Mouse (Mus musculus): ENCODE measurements around the gene Trp53i11. TPM values are rescaled to one million over a fixed set of nuclear protein-coding genes. Genes with fewer than 3 reads are reported as not detected.

Trp53i11 gene
- polyA plus RNA-seq, 1 experiment from 2014 or later: 261 TPM

- Histone ChIP-seq H3K27ac (ENCODE audit: low read depth, low read length) (0 out of 2 replicates have a peak overlapping the region, but pooled peaks have one; percentile 1), H3K9me3 (ENCODE audit: control insufficient read depth, low read length) (no peaks in the 10 kb centered on the region), H3K36me3 (ENCODE audit: control insufficient read depth, insufficient read depth, low read length) (peaks cover 2% of the 10 kb centered on the region), H3K4me2 (ENCODE audit: low read depth) (no peak overlapping the region), H3K9ac (ENCODE audit: low read length) (no peak overlapping the region), H3K27me3 (ENCODE audit: control insufficient read depth, insufficient read depth, low read length) (no peaks in the 10 kb centered on the region), H3K4me3 (ENCODE audit: low read depth, low read length) (no peak overlapping the region), H3K4me1 (ENCODE audit: control insufficient read depth, insufficient read depth, low read length) (peaks cover 16% of the 10 kb centered on the region)
- 40% methylated on average over 13 of the region's 13 CpGs for WGBS
- ATAC-seq (ENCODE audit: insufficient read depth, low FRiP score, low TSS enrichment) (peak; percentile 14; the same call in 1 of the 2 replicates), DNase-seq (ENCODE audit: low spot score) (peak; percentile 80)
These were observed 12.2 kb downstream of the Trp53i11 start for GRCm38 (mm10) chr2:93199531-93199974.

- Histone ChIP-seq H3K27me3 (ENCODE audit: control insufficient read depth, insufficient read depth, low read length) (no peaks in the 10 kb centered on the region), H3K4me3 (ENCODE audit: low read depth, low read length) (no peak overlapping the region), H3K36me3 (ENCODE audit: control insufficient read depth, insufficient read depth, low read length) (peaks cover 2% of the 10 kb centered on the region), H3K4me1 (ENCODE audit: control insufficient read depth, insufficient read depth, low read length) (peaks cover 3% of the 10 kb centered on the region), H3K27ac (ENCODE audit: low read depth, low read length) (0 out of 2 replicates have a peak overlapping the region, but pooled peaks have one; percentile 1), H3K4me2 (ENCODE audit: low read depth) (no peak overlapping the region), H3K9me3 (ENCODE audit: control insufficient read depth, low read length) (no peaks in the 10 kb centered on the region), H3K9ac (ENCODE audit: low read length) (no peak overlapping the region)
- 82% methylated on average over 10 of the region's 10 CpGs for WGBS
- no peak for ATAC-seq (ENCODE audit: insufficient read depth, low FRiP score, low TSS enrichment)
- peak; percentile 10 for DNase-seq (ENCODE audit: low spot score)
These were observed 13.5 kb downstream of the Trp53i11 start for GRCm38 (mm10) chr2:93200681-93201340.

GRCm38 (mm10) chr2:93201997-93202396 lies 14.6 kb downstream of the Trp53i11 start:
- ATAC-seq (ENCODE audit: insufficient read depth, low FRiP score, low TSS enrichment) (no peak), DNase-seq (ENCODE audit: low spot score) (peak; percentile 28)
- H3K36me3 ChIP-seq (ENCODE audit: control insufficient read depth, insufficient read depth, low read length): peaks cover 2% of the 10 kb centered on the region
- no peak overlapping the region for H3K9ac ChIP-seq (ENCODE audit: low read length)
- H3K27ac ChIP-seq (ENCODE audit: low read depth, low read length): peak overlapping the region; percentile 6; the same call in 1 of the 2 replicates
- no peaks in the 10 kb centered on the region for H3K9me3 ChIP-seq (ENCODE audit: control insufficient read depth, low read length)
- H3K4me3 ChIP-seq (ENCODE audit: low read depth, low read length): no peak overlapping the region
- no peak overlapping the region for H3K4me2 ChIP-seq (ENCODE audit: low read depth)
- no peaks in the 10 kb centered on the region for H3K27me3 ChIP-seq (ENCODE audit: control insufficient read depth, insufficient read depth, low read length)
- 100% methylated on average over 3 of the region's 3 CpGs for WGBS
- H3K4me1 ChIP-seq (ENCODE audit: control insufficient read depth, insufficient read depth, low read length): peaks cover 3% of the 10 kb centered on the region; the same call in 1 of the 2 replicates

- Histone ChIP-seq H3K4me3 (ENCODE audit: low read depth, low read length) (no peak overlapping the region), H3K27ac (ENCODE audit: low read depth, low read length) (no peak overlapping the region), H3K4me1 (ENCODE audit: control insufficient read depth, insufficient read depth, low read length) (peaks cover 3% of the 10 kb centered on the region; the same call in 1 of the 2 replicates)
These were observed 15.4 kb downstream of the Trp53i11 start for GRCm38 (mm10) chr2:93202782-93203181.

GRCm38 (mm10) chr2:93203682-93204081 lies 16.3 kb downstream of the Trp53i11 start:
- no peak overlapping the region for H3K4me2 ChIP-seq (ENCODE audit: low read depth)
- H3K9me3 ChIP-seq (ENCODE audit: control insufficient read depth, low read length): no peaks in the 10 kb centered on the region
- H3K4me3 ChIP-seq (ENCODE audit: low read depth, low read length): no peak overlapping the region
- ATAC-seq (ENCODE audit: insufficient read depth, low FRiP score, low TSS enrichment) (peak; percentile 14; the same call in 1 of the 2 replicates), DNase-seq (ENCODE audit: low spot score) (peak; percentile 80)
- H3K4me1 ChIP-seq (ENCODE audit: control insufficient read depth, insufficient read depth, low read length): peaks cover 3% of the 10 kb centered on the region; the same call in 1 of the 2 replicates
- no peaks in the 10 kb centered on the region for H3K27me3 ChIP-seq (ENCODE audit: control insufficient read depth, insufficient read depth, low read length)
- 9% methylated on average over 10 of the region's 10 CpGs for WGBS
- peaks cover 2% of the 10 kb centered on the region for H3K36me3 ChIP-seq (ENCODE audit: control insufficient read depth, insufficient read depth, low read length)
- H3K27ac ChIP-seq (ENCODE audit: low read depth, low read length): no peak overlapping the region
- H3K9ac ChIP-seq (ENCODE audit: low read length): no peak overlapping the region

More at GRCm38 (mm10) chr2:93202782-93203181, 15.4 kb downstream of the Trp53i11 start:
- WGBS: 18% methylated on average over 1 of the region's 1 CpGs
- no peaks in the 10 kb centered on the region for H3K9me3 ChIP-seq (ENCODE audit: control insufficient read depth, low read length)
- ATAC-seq (ENCODE audit: insufficient read depth, low FRiP score, low TSS enrichment) (no peak), DNase-seq (ENCODE audit: low spot score) (peak; percentile 42)
- no peaks in the 10 kb centered on the region for H3K27me3 ChIP-seq (ENCODE audit: control insufficient read depth, insufficient read depth, low read length)
- no peak overlapping the region for H3K9ac ChIP-seq (ENCODE audit: low read length)
- H3K36me3 ChIP-seq (ENCODE audit: control insufficient read depth, insufficient read depth, low read length): peaks cover 2% of the 10 kb centered on the region
- no peak overlapping the region for H3K4me2 ChIP-seq (ENCODE audit: low read depth)

- Histone ChIP-seq H3K36me3 (ENCODE audit: control insufficient read depth, insufficient read depth, low read length) (peaks cover 2% of the 10 kb centered on the region), H3K9ac (ENCODE audit: low read length) (no peak overlapping the region), H3K27me3 (ENCODE audit: control insufficient read depth, insufficient read depth, low read length) (no peaks in the 10 kb centered on the region), H3K9me3 (ENCODE audit: control insufficient read depth, low read length) (no peaks in the 10 kb centered on the region), H3K4me1 (ENCODE audit: control insufficient read depth, insufficient read depth, low read length) (peaks cover 3% of the 10 kb centered on the region; the same call in 1 of the 2 replicates), H3K27ac (ENCODE audit: low read depth, low read length) (no peak overlapping the region), H3K4me3 (ENCODE audit: low read depth, low read length) (no peak overlapping the region), H3K4me2 (ENCODE audit: low read depth) (no peak overlapping the region)
- 83% methylated on average over 6 of the region's 6 CpGs for WGBS
- ATAC-seq (ENCODE audit: insufficient read depth, low FRiP score, low TSS enrichment) (no peak), DNase-seq (ENCODE audit: low spot score) (peak; percentile 9)
These were observed 17.2 kb downstream of the Trp53i11 start for GRCm38 (mm10) chr2:93204571-93204970.

GRCm38 (mm10) chr2:93206126-93206525 lies 18.8 kb downstream of the Trp53i11 start:
- ATAC-seq (ENCODE audit: insufficient read depth, low FRiP score, low TSS enrichment): no peak
- H3K4me2 ChIP-seq (ENCODE audit: low read depth): no peak overlapping the region
- H3K4me1 ChIP-seq (ENCODE audit: control insufficient read depth, insufficient read depth, low read length): peaks cover 3% of the 10 kb centered on the region; the same call in 1 of the 2 replicates
- H3K27me3 ChIP-seq (ENCODE audit: control insufficient read depth, insufficient read depth, low read length): no peaks in the 10 kb centered on the region
- H3K9ac ChIP-seq (ENCODE audit: low read length): no peak overlapping the region
- H3K36me3 ChIP-seq (ENCODE audit: control insufficient read depth, insufficient read depth, low read length): no peaks in the 10 kb centered on the region; the same call in none of the 2 replicates
- 94% methylated on average over 1 of the region's 1 CpGs for WGBS
- DNase-seq (ENCODE audit: low spot score): peak; percentile 8
- H3K4me3 ChIP-seq (ENCODE audit: low read depth, low read length): no peak overlapping the region
- no peak overlapping the region for H3K27ac ChIP-seq (ENCODE audit: low read depth, low read length)
- no peaks in the 10 kb centered on the region for H3K9me3 ChIP-seq (ENCODE audit: control insufficient read depth, low read length)

GRCm38 (mm10) chr2:93212386-93212785 lies 25.0 kb downstream of the Trp53i11 start:
- H3K9me3 ChIP-seq (ENCODE audit: control insufficient read depth, low read length): no peaks in the 10 kb centered on the region
- H3K4me1 ChIP-seq (ENCODE audit: control insufficient read depth, insufficient read depth, low read length): peaks cover 3% of the 10 kb centered on the region
- 63% methylated on average over 2 of the region's 2 CpGs for WGBS
- H3K27ac ChIP-seq (ENCODE audit: low read depth, low read length): no peak overlapping the region
- DNase-seq (ENCODE audit: low spot score): no peak
- no peak overlapping the region for H3K4me3 ChIP-seq (ENCODE audit: low read depth, low read length)
- H3K4me2 ChIP-seq (ENCODE audit: low read depth): no peak overlapping the region
- H3K36me3 ChIP-seq (ENCODE audit: control insufficient read depth, insufficient read depth, low read length): peaks cover 2% of the 10 kb centered on the region; the same call in 1 of the 2 replicates
- H3K27me3 ChIP-seq (ENCODE audit: control insufficient read depth, insufficient read depth, low read length): no peaks in the 10 kb centered on the region
- no peak overlapping the region for H3K9ac ChIP-seq (ENCODE audit: low read length)
- ATAC-seq (ENCODE audit: insufficient read depth, low FRiP score, low TSS enrichment): no peak

- H3K27ac ChIP-seq (ENCODE audit: low read depth, low read length): no peak overlapping the region
- no peaks in the 10 kb centered on the region for H3K27me3 ChIP-seq (ENCODE audit: control insufficient read depth, insufficient read depth, low read length)
- H3K9me3 ChIP-seq (ENCODE audit: control insufficient read depth, low read length): no peaks in the 10 kb centered on the region
- 100% methylated on average over 2 of the region's 2 CpGs for WGBS
- DNase-seq (ENCODE audit: low spot score): no peak
- peaks cover 7% of the 10 kb centered on the region for H3K4me1 ChIP-seq (ENCODE audit: control insufficient read depth, insufficient read depth, low read length)
- no peak overlapping the region for H3K4me3 ChIP-seq (ENCODE audit: low read depth, low read length)
- H3K9ac ChIP-seq (ENCODE audit: low read length): no peak overlapping the region
- peaks cover 2% of the 10 kb centered on the region; the same call in 1 of the 2 replicates for H3K36me3 ChIP-seq (ENCODE audit: control insufficient read depth, insufficient read depth, low read length)
- H3K4me2 ChIP-seq (ENCODE audit: low read depth): no peak overlapping the region
- no peak for ATAC-seq (ENCODE audit: insufficient read depth, low FRiP score, low TSS enrichment)
These were observed 25.5 kb downstream of the Trp53i11 start for GRCm38 (mm10) chr2:93212865-93213264.

All from neural tube, embryonic 11.5 days (tissue).